Mouse (Mus musculus) MEL-GATA-1-ER (cell line): ENCODE measurements around the gene Rbm34.

Experiments
- DNase-seq: peaks from one replicate; pipeline ENCODE4 v3.0.0-alpha.2; 2012; ENCODE audit warnings: low read depth; ENCODE audit errors: extremely low read depth

Gene Rbm34

DNA sequence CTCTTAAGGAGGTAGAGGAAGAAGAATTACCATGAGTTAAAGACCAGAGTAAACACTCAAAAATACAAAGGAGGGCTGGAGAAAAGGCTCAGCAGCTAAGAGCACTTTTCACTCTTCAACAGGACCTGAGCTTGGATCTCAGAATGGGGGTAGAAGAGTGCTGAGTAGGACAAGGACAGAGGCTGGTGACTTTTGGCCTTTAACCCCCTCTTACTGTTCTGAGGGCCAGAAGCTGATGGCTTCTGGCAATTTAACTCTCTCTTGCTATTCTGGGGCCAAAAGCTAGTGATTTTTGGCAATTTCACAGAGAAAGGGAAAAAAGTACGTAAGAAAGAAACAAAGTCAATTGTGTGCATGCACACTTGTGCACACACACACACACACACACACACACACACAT, 8.0 kb downstream of the Rbm34 start:
- DNase-seq: no peak

GRCm38 (mm10) chr8:126961516-126961915, 9.4 kb downstream of the Rbm34 start:
- no peak for DNase-seq

DNA sequence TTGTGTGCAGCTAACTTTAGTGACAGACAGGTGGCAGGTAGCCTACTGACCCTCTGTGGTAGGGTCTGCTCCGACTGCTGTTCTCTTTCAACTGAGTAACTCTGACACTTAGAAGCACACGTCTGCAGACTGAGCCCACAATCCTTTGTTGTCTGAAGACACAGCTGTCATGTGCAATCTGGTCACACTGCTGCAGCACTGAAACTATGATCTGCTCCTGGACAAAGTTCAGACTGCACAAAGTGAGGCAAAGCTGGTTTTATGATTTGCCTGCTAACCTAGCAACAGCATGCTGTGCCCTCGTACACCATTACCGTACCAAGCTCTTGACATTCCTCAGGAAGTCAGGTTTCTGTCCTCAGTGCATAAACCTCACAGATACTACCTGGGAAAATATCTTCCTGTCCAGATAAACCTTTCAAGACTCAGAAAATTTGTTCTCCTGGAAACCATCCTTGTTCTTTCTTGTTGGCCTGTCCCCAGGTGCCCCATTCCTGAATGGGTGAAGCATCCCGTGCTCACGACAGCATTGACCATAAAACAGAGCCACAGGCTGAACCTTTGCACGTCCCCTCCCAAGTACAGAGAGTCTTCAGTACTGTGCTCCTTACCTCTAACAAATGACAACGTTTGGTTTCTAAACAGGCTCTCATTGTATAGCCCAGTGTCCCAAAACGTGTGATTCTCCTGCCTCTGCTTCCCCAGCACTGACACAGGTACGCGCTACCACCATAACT, 18.8 kb downstream of the Rbm34 start:
- DNase-seq: no peak

DNA sequence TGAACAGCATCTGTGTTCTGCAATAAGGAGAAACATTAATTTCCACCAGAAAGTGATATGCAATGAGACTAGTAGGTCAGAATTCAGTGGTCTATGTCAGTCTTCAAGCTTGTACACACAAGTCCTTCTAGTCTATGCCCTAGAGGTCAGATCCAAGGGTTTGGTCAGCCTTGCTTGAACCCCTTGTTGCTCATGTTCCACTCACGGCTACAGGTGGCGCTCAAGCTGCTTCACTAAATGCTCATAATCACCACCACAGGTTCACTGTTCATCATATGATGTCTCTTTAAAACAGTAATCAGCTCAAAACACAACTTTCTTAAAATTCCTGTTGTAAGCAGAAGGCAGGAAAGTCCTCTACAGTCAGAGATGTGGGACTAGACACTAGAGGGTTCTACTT, 21.3 kb downstream of the Rbm34 start:
- DNase-seq: no peak

DNA sequence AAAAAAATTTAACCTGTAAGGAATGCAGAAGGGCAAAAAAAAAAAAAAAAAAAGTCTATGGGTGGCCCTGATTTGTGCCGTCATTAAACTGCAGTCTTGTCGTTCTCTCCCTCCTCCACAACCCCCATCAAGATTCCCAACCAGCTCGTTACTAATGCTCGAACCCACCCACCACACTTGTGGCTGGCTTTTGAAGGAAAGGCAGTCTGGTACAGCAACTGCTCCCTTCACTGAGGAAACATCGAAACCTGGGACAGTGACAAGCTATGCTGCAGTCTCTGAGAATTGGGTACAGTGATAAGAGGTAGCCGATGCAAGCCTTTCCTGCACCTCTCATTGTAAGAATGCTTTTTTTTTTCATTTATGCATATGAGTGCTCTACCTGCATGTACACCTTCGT, 24.4 kb downstream of the Rbm34 start:
- DNase-seq: no peak

DNA sequence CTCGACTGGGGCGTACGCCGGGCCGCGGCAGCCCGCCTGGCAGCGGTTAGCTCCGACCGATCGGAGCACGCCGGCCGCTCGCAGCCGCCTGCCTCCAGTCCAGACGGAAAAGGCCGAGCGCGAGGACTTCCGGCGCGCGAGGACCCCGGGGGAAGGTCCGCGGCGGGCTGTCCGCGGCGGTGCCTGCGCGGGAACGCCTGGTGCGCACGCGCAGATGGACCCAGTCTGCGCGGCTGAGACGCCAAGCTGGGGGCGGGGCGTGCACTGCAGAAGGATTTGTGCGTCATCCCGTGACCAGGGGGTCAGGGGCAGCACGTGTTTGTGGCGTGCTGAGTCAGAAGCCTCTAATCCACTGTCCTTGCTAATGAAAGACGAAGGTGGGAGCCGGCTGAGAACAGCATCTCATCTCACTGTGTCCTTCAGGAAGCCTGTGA, 25.1 kb downstream of the Rbm34 start, which contains the start of gene Tomm20:
Tomm20 (minus strand) TSS at position 115 of the 434 bp plus-strand sequence.
- DNase-seq: peak; percentile 77

DNA sequence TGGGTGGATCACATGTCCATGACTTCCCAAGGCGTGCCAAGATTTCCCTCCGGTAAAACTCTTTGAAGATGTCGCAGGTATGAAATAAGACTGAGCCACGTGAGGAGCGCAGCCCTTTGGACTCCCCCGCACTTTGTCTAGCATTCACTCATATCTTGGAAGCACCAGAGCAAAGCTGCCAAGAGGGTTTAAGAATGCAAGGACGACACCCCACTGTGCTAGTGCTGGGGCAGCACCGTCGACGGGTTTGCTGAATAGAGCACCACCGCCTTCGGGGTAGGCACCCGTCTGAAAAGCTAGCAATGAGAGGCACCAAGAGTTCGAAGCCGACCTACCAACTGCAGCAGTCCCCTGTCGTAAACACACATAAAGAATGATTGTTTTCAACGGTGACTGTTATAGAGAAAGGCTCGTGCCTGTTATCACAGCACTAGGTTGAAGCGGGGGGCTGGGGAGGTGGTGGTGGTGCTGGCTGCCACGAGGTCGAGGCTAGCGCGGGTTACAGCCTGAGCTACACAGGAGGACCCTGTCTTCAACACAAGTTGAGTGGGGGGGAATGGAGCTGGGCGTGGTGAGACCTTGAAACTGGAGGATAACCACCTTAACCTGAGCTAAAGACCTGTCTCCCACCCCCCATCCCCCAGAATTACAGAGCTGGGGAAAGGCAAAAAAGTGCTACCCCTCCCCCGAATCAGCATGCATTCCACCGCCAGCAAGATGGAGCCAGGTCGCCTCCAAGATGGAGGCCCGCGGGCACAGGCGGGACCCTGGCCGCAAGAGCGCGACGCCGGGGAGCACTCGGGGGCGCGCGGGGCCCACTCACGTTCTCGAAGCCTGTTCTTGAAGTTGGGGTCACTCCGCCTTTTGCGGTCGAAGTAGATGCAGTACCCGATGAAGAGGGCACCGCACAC, 25.8 kb downstream of the Rbm34 start:
- no peak for DNase-seq

DNA sequence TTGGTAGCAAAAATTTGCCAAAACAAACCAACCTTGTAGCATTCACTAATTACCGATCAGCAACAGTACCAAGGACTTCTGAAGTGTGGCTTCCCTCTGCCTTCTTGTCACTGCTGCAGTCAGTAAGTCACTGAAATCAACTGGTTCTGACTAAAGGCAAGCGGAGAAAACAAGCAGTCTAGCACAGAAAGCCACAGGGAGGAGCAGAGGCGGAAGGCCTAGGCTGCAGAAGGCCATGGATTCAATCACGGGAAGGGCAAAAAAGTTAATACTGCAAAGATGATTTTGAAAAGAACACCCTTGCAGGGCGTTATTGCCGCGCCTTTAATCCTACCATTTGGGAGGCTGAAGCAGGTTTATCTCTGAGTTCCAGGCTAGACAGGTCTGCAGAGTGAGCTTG, 27.3 kb downstream of the Rbm34 start:
- no peak for DNase-seq

GRCm38 (mm10) chr8:126937337-126937736, 33.5 kb downstream of the Rbm34 start:
- DNase-seq: no peak

DNA sequence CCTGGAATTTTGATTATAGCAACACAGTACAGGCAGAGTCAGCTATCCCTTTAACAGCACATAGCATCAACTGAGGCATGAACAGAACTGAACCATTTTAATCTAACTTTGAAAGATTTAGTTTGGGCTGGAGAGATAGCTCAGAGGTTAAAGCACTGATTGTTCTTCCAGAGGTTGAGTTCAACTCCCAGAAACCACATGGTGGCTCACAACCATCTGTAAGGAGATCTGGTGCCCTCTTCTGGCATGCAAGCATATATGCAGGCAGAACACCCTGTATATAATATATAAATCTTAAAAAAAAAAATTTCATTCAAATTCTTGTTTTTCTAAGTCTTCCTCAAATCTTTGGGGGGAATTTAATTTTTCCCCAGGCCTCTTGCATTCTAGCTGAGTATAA, 34.9 kb downstream of the Rbm34 start:
- DNase-seq: no peak

- no peak for DNase-seq
These were observed 35.5 kb downstream of the Rbm34 start for GRCm38 (mm10) chr8:126935387-126935786.

DNA sequence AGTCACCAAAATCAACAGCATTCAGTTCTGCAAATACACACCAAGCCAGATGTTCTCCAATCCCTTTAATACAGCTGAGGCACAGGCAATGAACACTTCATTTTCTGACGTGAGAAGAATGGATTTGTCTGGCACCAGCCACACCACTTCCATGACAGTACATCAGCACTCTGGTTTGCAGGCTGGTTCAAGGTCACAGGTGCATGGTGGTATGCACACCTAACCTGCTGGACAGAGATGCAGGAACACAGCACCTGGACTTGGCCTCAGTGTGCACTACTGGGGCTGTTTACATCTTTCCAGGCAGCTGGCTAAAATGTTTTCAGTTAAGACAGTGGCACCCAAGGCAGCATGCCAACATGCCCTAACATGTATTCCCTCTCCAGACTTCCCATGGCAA, 38.2 kb downstream of the Rbm34 start:
- DNase-seq: no peak

DNA sequence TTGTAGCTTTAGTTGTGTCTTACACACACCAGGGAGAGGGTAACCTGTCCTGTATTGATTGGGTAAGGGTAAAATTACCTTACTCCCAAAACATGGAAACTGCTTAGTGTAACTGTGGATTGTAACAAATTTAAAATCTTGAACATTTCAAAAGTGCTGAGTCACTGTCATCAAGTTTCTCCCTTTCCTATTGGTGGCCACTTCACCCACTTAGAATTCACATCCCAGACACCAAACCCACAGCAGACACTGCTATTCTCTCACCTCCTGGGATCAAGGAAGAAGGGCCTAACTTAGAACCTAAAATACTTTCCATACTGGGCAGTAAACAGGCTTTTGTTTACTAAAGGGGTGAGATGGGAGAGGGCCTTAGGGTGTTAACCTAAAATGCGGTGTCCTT, 38.6 kb downstream of the Rbm34 start:
- no peak for DNase-seq

DNA sequence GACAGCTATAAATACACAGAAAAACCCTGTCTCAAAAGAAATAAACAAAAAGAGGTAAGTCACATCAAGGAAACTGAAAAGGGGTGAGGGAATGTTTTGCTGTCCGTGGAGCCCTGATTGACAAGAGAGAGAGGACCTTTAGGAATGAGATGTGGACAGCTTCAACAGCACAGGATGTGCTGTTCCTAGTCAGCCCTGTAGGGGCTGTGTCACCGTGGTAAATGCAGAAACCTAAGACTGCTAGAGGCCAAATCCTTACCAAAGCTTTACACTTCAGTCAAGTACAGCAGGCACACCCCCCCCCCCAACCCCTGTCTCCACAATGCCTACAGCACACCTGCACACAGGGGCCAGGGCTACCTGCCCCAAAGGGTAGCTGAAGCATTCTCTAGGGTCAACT, 39.2 kb downstream of the Rbm34 start:
- no peak for DNase-seq

DNA sequence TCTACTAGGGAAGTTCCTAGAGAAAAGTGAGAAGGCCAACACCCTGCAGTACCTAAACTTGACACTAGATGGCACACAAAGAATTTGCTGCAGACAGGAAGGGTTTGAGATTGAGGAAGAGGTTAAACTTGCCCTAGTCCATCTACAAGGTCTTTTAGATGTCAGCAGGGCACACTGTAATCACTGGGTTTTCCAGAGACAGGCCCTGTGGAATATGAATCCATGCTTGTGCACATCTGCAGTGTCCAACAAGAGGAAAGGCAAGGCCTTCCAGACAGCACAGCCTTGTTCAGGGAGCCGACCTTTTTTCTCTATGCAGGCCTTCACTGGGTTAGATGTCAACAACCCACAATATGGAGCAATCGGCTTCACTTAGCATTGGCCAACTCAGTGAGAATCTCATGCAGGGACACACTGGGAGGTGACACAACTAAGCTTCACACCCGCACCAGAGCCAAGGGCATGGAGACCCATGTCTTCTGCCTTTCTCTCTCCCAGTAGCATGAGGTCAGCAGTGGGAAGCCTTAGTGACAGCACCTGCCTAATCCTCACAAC, 41.2 kb downstream of the Rbm34 start:
- peak; percentile 76 for DNase-seq

- no peak for DNase-seq
These were observed 41.9 kb downstream of the Rbm34 start for GRCm38 (mm10) chr8:126928755-126929505.

GRCm38 (mm10) chr8:126928028-126928427, 42.8 kb downstream of the Rbm34 start:
- DNase-seq: no peak

DNA sequence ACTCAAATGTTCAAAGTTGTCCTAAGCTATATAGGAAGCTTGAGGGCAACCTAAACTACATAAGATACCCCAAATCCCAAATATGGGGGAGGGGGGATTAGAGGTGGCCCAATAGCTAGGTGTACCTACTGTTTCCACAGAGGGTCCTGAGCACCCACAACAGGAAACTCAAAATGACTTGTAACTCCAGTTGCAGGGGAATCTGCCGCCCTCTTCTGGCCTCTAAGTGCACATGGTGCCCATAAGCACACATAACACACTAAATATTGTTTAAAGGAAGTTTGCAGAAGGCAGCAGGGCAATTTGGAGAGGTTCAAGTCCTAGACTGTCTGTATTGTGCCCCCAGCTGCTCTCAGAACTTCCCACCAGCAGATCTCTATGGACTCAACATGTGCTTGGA, 43.8 kb downstream of the Rbm34 start:
- DNase-seq: no peak

DNA sequence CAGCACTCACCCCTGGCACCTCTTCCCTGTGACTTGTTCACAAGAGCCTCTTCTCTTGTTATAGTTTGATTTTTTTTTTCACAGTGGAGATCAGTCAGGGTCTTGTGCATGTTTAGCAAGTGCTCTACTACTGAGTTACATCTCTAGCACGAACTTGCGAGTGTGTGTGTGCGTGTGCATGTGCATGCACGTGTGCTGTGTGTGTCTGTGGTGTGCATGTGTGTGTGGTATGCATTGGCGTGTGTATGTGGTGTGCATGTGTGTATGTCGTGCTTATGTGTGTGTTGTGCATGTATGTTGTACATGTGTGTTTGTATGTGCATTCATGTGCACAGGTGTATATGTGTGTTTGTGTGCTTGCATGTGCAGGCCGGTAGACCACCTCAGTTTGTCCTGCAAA, 47.9 kb downstream of the Rbm34 start:
- no peak for DNase-seq

DNA sequence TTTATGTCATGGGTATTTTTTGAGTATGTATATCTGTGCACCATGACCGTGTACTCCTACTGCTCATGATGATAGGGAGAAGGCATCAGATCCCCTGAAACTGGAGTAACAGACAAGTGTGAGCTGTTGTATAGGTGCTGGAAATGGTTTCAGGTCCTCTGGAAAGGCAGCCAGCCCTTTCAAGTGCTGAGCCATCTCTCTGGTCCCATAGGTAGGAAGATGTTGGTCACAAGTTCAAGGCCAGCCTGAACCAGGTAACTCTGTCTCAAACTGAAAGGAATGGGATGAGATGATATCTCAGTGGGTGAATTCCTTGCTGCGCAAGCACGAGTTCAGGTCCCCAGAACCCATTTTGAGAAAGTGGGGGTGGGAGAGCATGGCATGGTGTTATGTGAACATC, 49.4 kb downstream of the Rbm34 start:
- no peak for DNase-seq

- no peak for DNase-seq
These were observed 50.0 kb downstream of the Rbm34 start for GRCm38 (mm10) chr8:126920845-126921244.

GRCm38 (mm10) chr8:126920386-126920785, 50.5 kb downstream of the Rbm34 start:
- DNase-seq: no peak
